Mouse (Mus musculus) urinary bladder, postnatal 10 days (tissue): ENCODE measurements at regions not wholly inside any gene's neighbourhood (a gene's known extent, or its start where the extent isn't known, plus 50 kb on each side); places are given as distances from the start of the nearest gene placed in this dataset.

Experiments
- DNase-seq: peaks from one replicate; pipeline ENCODE4 v3.0.0; 2022; ENCODE audit warnings: low spot score

DNA sequence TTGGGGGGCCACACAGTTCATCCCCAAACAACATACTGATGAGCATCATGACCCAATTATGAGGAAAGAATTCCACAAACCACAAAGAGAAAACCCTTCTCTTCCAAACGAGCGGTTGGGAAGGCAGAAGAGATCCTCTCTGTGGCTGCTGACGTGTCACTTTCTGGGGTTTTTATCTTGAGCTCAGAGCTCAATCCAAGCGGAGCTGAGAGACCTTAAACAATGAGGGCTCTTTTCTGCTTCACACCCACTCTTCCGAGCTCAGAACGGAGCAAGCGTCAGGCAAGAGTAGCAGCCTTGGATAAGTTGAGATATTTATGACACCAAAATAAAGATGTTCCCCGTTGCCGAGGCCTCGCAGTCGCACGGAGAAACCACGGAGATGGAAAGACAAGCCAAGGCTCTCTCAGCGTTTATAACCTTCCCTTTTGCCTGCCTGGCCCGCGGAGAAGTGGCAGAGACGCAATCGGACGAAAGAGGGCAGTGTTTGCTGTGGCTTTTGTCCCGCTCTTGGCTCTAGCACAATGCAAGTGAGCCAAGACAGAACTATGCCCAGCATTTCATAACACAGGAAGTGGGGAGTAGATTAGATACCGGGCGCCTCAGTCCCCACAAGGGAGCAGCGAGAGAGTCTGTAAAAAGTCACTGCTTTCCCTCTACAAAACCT is 100.7 kb downstream of the Chic2 start:
- peak; percentile 52 for DNase-seq

DNA sequence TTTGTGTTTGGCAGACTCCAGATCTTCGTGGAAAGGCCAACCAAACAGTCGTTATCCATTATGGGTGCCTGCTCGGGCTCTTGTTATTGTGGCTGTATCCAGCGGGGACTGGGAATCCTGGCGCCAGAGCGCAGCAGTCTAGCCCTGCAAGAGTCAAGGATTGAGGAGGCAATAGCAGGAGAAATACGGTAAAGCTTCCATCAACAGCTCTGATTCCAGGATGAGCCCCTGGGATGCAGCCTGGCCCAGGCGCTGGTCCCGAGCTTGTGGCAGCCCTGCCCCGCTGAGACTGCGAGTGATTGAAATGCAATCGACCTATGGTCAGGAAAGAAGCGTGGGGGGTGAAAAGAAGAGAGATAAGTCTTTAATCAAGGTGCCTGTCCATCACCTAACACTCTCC is 103.1 kb downstream of the Chic2 start:
- DNase-seq: no peak

DNA sequence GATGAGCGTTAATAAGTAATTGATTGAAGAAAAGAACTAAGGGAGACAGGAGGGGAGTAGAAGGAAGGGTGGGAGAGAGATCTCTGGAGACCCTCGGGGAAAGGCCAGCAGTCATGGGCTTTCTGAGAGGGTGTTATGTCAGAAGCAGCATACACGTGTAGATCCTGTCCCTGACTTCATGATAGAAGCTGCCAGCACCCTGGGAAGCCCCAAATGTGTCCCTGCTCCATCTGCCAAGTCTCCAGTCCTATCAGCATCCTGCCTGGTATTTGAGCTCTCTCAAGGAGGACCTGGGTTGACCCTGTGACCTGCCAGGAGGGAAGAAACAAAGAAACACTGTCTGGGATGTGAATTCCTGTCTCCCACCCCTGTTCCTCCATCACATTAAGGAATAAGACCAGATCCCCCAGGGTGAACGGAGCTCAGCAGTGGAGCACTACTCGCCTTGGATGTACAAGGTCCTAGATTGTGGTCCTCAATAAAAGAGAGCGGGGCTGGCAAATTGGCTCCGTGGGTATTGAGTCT is 107.1 kb downstream of the Chic2 start:
- no peak for DNase-seq

DNA sequence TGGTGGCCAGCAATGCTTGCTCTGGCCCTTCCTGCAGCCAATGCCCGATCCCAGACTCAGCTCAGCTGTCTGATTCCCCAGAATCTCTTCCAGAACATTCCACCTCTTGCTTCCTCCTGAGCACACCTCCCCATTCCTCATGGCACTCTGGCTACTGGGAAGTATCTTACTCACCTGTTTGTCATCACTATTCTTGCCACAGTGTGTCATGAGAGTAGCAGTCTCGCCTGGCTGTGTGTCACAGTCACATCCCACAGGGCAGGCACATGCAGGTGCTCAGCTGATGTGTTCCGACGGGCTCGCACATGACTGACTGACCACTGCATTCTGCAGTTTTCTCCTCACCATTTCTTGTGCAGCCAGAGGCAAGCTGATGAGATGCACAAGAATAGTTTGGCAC is 108.5 kb downstream of the Chic2 start:
- no peak for DNase-seq

DNA sequence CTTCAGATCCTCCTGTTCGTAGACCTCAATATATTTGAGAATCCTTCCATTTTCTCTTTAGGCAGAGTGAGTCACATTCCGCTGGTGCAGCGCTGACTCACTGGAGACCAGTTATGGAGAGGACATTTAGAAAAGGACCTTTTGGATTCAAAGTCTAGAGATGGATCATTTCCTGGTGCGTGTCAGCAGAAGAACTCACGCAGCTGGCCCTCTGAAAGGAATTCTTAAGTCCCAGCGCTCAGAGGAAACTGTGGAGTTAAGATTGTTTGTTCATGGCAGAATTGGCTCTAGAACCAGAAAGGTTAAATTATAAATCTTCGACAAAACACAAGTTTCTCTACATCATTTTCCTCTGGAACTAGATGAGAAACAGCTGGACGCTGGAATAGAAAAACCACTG is 108.9 kb downstream of the Chic2 start:
- DNase-seq: no peak

DNA sequence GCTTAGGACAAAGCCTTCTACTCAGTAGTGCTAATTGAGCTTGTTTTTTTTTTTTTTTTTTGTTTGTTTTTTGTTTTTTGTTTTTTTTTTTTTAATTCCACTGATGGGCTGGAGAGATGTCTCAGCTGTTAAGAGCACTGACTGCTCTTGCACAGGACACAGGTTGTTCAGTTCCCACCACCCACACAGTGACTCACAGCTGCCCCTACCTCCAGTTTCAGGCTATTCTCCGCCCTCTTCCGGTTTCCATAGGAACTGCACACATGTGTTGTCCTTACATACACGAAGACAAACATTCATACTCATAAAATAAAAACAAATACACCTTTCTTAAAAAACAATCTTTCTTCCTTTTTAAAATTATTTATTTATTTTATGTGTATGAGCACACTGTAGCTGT is 111.3 kb downstream of the Chic2 start:
- DNase-seq: no peak

DNA sequence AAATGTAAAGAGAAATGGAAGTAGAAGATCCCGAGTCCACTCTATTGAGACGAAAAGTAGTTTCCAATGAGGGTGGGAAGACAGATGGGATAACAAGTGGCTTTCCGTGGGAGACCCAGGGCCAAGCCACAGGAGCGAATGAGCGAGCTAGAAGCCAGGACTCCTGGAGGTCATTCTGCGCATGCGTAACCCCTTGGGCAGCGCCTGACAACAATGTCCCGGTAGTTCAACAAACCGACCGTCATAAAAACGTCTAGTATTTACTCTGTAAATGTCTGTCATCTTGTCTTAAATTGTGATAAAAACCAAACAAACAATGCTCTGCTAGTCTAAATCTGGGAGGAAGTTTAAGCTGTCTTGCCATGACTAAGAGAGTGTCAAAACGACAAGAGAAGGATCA is 112.4 kb downstream of the Chic2 start:
- no peak for DNase-seq

DNA sequence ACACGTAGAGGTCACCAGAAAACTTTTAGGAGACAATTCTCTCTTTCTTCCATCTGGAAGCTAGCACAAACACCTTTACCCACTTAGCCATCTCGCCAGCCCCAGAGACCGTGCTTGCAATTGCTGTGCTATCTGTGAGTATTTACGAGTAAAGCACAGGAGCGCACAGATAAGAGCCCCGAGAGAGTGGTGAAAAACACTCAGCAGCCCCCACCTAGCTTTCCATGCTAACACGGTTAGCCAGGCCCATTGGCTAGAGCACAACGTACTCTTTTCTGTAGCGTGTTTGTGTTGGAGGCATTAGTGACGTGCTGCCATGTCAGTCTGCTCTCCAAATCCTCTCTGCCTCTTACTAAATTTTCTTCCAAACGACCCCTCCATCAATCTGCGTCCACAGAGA is 112.8 kb downstream of the Chic2 start:
- DNase-seq: no peak

DNA sequence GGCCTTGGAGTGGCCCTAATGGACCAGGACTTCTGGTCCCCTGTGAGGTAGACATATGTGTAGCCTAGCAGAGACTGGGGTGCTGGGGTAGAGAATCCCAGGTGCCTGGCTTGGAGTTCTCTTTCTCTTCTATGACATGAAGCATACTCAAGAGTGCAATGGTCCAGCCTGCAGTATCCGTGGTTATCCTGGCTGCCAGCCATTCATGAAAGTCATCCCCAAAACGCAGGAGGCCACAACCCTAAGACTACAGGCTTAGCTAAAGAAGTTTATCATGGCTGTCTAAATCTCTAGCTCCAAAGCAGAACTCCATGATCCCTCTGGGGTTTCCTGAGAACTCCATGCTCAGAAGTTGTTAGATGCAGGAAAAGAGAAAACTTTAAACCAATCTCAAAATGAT is 117.0 kb downstream of the Chic2 start:
- DNase-seq: no peak

DNA sequence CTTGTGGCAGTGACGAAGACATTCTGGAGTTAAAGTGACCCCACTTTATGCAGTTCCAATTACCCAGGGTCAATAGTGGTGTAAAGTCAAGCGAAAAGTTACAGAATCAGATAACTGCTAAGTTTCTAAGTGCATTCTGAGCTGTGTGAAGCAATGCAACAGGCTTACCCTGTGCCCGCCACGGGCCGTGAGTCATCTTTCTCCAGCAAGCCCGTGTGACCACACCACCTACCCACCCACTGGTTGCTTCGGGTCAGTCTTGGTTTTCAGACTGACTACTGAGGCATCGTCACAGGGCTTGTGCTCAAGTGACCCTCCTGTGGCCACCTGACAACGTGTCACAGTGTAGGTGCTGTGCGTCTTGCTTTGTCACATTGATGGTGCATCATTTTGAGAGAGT is 118.8 kb downstream of the Chic2 start:
- no peak for DNase-seq

DNA sequence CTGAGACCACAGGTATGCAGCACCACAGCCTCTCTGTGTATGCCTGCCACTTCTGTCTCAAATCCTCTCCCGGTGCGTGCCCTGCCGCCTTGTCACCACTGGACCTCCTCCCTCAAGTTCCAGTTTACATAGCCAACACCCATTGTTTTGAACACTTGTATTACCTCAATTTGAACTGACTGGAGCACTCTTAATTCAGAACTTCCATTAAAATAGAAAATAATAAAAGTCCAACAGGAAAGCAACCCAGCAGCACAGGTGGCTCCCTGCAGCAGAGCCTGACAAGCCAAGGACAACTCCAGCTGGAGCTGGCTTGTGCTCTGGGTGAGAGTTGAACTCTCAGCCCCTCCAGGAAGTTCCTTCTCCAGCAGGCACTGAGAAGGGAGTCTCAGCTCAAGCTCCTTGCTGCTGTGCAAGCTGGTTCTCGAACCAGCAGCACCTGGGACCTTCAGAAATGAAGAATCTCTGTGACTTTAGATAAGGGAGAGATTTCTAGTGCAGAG is 120.5 kb downstream of the Chic2 start:
- no peak for DNase-seq

DNA sequence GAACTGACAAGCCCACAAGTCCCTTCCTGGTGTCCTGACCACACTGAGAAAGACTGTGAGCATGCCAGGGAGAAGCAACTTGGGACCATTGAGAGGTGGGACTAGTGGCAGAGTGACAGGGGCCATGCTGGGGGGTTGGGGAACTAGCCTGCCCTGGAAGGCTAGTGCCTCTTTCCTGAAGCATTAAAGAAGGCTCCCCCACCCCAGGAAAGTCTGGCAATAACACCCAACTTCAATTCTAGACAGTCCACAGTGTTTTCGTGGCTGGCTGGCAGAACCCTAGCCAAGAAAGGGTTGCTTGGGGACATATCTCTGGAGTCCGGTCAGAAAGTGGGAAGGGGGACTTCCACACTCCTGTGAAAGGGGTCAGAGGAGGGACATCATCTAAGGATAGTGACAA is 121.2 kb downstream of the Chic2 start:
- DNase-seq: no peak

DNA sequence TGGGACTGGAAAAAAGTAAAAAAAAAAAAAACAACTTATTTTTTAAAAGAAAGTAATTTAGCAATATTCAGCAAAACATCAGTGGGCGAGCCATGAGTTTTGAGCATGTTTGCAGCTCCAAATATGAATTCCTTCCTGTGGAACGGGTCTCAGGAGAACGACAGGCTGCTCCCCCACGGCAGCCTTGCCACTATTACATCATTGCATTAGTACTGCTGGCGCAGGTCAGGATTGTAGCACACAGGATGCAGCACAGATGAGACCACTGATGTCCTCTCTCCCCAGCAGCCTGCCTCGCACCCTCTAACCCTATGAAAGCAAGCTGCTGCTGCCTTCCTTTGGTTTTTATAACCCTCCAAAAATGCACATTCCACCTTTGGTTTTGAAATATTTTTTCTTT is 121.7 kb downstream of the Chic2 start:
- no peak for DNase-seq

DNA sequence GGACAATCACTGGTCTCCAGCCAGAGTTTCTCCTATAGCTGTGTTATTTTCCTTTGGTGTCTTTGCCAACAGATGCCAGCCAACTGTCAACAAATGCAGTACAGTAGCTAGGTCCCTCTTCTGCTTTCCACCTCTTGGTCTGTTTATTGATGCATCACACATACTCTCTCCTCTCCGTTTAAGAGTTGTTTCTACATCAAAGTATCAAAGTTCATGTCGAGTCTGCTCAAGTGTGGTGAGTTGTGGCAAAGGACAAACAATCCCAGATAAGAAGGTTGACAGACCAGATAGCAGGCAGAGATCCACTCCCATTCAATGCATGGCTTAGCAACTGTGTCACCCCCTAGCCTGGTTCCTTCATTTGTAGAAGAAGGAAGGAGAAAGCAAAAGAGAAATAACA is 123.6 kb downstream of the Chic2 start:
- DNase-seq: no peak

DNA sequence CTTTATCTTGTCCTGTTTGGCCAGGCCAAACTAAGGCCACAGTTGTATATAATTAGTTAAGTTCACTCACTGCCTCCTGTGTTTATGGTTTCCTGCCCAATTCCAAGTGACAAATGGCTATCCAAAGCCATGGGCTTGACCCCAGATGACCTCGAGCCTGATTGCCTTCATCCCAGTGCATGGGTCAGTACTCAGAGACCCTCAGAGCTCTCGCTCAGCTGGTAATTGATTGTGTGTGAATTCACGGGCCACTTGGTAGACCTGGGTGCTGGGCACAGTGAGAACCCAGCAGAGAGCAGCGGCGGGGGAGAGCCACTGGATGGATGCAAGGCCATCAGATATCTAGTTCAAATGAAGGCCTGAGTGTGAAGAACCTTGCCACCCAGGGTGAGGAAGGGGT is 124.1 kb downstream of the Chic2 start:
- no peak for DNase-seq

DNA sequence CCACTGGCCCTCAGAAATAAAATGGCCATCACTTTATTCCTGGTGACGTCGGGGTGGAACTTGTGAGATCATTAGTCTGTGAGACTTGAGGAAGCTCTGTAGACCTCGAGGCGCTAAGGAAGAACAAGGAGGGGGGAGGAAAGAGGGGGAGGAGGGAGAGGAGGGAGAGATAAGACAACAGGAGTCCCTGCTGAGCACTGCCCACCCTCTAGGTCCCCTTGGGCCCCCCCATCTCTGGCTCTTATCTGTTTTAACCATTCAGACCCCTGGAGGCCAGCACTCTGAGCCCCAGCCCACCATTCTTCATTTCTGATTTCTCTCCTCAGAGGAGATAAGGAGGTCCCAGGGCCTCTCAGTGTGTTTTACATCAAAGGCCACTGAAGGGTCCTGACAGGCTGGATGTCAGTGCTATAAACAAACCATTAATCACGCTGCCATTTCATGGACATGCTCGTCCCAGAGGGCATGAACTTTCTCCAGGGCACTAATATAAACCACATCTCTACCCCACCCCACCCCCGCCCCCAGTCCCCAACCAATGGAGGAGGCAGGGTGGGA is 139.0 kb downstream of the Chic2 start:
- DNase-seq: no peak

DNA sequence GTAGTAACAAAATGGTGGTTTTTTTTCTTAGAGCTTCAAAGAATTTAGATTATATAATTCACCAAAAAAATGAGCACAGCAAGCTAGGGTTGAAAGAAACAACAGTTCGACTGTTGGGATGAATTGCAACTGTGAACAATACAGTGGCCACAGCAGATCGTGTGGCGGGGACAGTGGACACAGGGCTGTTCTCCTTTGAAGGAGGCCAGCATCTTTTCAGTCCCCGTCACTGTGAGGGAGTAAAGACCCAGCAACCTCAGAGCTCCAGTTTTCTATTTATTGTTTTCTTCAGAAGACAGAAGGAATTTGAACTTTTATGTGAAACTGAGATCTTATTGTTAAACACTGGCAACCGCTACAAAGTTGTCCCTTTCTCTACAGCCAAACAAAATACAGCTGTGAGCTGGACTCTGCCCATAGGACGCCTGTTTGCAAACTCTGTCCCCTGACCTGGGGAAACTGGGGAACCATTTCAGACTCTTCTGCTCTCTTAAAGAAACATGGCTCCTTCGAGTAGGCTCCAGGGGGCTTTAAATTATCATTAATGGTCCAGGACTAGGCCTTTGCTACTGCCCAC is 139.6 kb downstream of the Chic2 start:
- DNase-seq: no peak

DNA sequence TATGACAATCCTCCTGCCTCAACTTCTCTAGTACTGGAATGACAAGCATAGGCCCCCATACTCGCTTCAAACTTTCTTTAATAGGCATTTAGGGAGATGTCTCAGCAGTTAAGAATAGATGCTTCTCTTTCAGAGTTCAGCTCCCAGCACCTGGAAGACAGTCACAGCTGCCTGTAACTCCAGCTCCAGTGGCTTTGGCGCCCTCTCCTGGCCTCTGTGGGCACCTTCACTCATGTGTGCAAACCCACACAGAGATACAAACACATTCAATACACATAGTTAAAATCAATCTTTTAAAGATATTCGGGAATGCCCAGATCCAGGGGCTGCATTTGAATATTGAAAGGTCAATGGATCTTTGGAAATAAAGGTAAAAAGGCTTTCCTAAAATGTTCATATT is 140.2 kb downstream of the Chic2 start:
- DNase-seq: no peak

DNA sequence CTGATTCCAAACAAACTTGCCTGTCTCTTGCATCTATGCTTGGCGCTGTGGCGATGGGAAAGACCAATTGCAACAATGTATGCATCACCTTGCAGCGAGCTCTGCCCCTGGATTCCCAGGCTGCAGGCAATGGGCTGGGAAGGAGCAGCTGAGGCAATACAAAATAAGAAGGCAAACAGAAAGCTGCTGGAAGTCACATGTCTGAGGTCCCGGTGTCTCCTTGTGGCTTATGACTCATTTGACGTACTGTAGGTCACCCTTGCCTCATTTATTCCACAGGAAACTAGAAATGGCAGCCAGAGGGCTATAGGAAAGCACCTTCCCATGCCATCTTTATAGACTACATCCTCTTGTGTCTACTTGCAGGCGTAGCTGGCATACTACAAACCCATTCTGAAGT is 140.9 kb downstream of the Chic2 start:
- DNase-seq: no peak

DNA sequence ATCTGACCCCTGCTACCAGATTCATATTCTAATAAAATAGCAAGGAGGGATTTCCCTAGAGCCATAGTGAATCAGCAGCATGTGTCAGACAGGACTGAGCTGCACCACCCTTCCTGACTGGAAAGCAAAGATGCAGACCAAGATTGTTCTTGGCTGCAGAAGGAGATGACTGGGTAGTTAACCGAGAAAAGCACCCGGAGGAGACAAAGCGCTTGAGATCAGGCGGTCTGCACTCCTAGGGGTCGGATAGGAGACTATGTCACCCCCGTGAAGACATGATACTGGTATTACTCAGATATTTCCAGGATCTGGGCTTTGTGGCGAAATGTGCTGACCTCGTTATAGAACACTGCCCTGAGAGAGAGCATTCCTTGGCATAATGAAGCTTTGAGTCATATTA is 147.4 kb downstream of the Chic2 start:
- no peak for DNase-seq

DNA sequence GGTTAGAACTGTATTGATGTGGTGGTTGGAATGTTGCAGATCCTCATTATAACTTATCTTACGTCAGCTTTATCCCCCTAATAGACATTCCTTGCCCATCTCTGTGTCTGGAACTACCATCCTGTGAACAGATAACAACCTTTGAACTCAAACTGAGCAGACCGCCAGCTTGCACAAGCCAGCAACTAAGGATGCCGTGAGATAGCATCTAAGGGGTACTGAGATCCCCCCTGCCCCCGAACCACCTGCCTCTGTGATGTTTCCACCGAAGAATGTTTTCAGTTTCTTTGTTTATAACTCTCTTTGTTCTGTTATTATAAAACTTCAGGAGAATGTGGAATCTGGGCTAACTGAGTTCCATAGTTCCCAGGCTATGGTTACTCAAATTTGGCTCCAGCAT is 151.3 kb downstream of the Chic2 start:
- DNase-seq: no peak

DNA sequence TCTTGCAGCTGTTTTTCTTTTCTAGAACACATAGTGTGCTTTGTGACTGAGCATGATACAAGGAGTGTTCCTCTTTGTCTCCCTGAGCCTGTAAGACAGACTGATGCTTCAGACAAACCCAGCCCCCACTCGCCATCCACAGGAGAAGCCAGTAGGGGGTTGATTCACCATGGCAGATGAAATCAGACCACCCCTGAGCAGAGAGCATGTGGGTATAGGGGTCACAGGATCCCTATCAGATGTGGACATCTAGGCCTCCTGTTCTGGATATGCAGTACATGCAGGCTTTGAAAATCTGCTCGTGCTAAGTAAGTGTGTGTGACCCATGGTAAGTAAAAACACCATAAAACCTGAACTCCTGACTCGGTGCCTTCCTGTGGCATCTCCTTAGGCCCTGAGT is 153.0 kb downstream of the Chic2 start:
- DNase-seq: no peak

DNA sequence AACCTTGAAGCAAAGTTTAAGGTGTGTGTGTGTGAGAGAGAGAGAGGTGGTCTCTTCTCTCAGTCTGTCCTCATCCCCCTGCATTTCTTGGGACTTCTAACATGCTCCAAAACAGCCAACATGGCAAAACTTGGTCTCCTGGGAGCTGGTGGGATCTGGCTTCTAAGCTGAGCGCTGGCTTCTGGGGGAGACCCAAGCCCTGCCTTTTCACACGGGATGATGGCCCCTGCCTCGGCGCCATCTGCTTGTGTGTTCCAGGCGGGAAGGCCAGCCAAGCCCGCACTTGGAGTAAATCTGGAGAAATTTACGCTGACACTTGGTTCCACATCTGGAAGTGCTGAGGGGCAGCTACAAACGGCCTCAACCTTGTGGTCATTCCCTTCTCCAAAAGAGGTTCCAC is 155.6 kb downstream of the Chic2 start:
- DNase-seq: no peak

DNA sequence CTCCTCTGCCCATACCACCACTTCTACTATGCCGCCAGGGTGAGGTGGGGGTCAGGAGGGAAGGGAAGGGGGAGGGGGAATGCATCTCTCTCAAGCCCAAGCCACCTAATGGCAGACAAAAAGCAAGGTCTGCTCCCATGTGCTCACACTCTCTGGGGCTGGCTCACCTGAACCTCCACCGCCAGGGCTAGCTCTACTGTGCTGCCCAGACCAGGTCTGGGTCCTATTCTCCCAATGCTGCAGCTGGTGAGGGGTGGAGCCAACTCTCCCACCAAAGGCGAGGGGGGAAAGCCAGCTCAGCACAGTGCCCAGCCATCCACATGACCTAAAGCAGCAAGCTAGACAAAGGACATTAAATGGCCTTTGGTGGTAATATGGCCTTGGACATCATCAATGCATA is 158.6 kb downstream of the Chic2 start:
- no peak for DNase-seq
